Mouse (Mus musculus) heart, embryonic 14.5 days (tissue): Measurements from ENCODE around the gene Pcsk7. TPM values are rescaled to one million over a fixed set of nuclear protein-coding genes. Genes with fewer than 3 reads are reported as not detected.

Source experiments
- ATAC-seq: fragments of 200-750 bp; cut with Nextera tagmentation; 2 replicates; pipeline ENCODE4 v1.8.0; 2017; ENCODE audit warnings: low read depth, moderate TSS enrichment; ENCODE audit not compliant: insufficient number of reproducible peaks, insufficient read depth, low FRiP score
- H3K27ac ChIP-seq, 2 experiments: fragments of 200-500 bp in 1 of 2; fragments of 300-500 bp in 1 of 2; sonication (generic) in 1 of 2; replicated peaks in 1 of 2; 2 replicates each; pipeline ENCODE4 v1.5.1; 2012 to 2014; ENCODE audit warnings: low read depth in 2 of 2, low read length in 2 of 2, control low read depth in 1 of 2, mild to moderate bottlenecking in 1 of 2, mixed read lengths in 1 of 2; ENCODE audit not compliant: control insufficient read depth in 1 of 2, insufficient read depth in 1 of 2
- H3K27me3 ChIP-seq: fragments of 300-500 bp; sonication (generic); 2 replicates; pipeline ENCODE4 v1.6.1; 2014; ENCODE audit warnings: mild to moderate bottlenecking, low read length, control low read depth; ENCODE audit not compliant: control insufficient read depth, insufficient read depth
- H3K36me3 ChIP-seq: fragments of 300-500 bp; sonication (generic); 2 replicates; pipeline ENCODE4 v1.6.1; 2014; ENCODE audit warnings: mild to moderate bottlenecking, control low read depth, low read length, mixed read lengths; ENCODE audit not compliant: control insufficient read depth, insufficient read depth
- H3K4me1 ChIP-seq, 2 experiments: fragments of 200-500 bp in 1 of 2; fragments of 300-500 bp in 1 of 2; sonication (generic) in 1 of 2; 2 replicates each; pipeline ENCODE4 v1.6.1; 2012 to 2014; ENCODE audit warnings: low read length in 2 of 2, control low read depth in 1 of 2, mixed read lengths in 1 of 2; ENCODE audit not compliant: control insufficient read depth in 2 of 2, insufficient read depth in 2 of 2
- H3K4me2 ChIP-seq: fragments of 300-500 bp; sonication (generic); 2 replicates; pipeline ENCODE4 v1.6.1; 2014; ENCODE audit warnings: mild to moderate bottlenecking, low read length
- H3K4me3 ChIP-seq, 2 experiments: fragments of 200-500 bp in 1 of 2; fragments of 300-500 bp in 1 of 2; sonication (generic) in 1 of 2; 2 replicates each; pipeline ENCODE4 v1.5.1; 2012 to 2014; ENCODE audit warnings: low read length in 2 of 2, mild to moderate bottlenecking in 2 of 2, control low read depth in 1 of 2, low read depth in 1 of 2, moderate library complexity in 1 of 2; ENCODE audit not compliant: control insufficient read depth in 1 of 2, insufficient read depth in 1 of 2
- H3K9ac ChIP-seq: fragments of 300-500 bp; sonication (generic); 2 replicates; pipeline ENCODE4 v1.6.1; 2014; ENCODE audit warnings: mild to moderate bottlenecking, low read length
- H3K9me3 ChIP-seq: fragments of 300-500 bp; sonication (generic); 2 replicates; pipeline ENCODE4 v1.6.1; 2016; ENCODE audit warnings: low read length, control low read depth; ENCODE audit not compliant: control insufficient read depth
- WGBS: fragments of 180-500 bp; shearing (Covaris S2); extraction: QIAGEN DNeasy Blood & Tissue Kit; methylation state at CpG from one replicate; pipeline ENCODE4 v1.1.7; 2014; 5-methylcytosine and 5-hydroxymethylcytosine counted together
- polyA plus RNA-seq: library from polyadenylated mRNA; unstranded; fragments of >200 nt; fragmentation: Nextera tagmentation; extraction: Ambion mirVana; gene quantifications from 2 replicates; pipeline ENCODE4 v1.2.1, GENCODE M21; 2014

The Pcsk7 gene
- polyA plus RNA-seq, 1 experiment from 2014 or later = 12.1 TPM

- H3K4me2 ChIP-seq = peak overlapping the region; percentile 64
- peak overlapping the region; percentile 85 to 90 for H3K4me3 ChIP-seq
- H3K27ac ChIP-seq = peak overlapping the region; percentile 68 to 99; a peak in 3 of 4 replicates
- peak overlapping the region; percentile 98 for H3K9ac ChIP-seq
- WGBS = under 1% methylated on average over 15 of the region's 27 CpGs
- no peak; the same call in 1 of the 2 replicates for ATAC-seq
- H3K27me3 ChIP-seq = no peaks in the 10 kb centered on the region
- H3K36me3 ChIP-seq = peaks cover 46% of the 10 kb centered on the region
- H3K9me3 ChIP-seq = no peaks in the 10 kb centered on the region
- peaks cover 0 to 20% of the 10 kb centered on the region in 2 experiments; a peak in 2 of 4 replicates for H3K4me1 ChIP-seq
Observed at GRCm38 (mm10) chr9:45905811-45906237, 473 bp upstream of the Pcsk7 start.

- Histone ChIP-seq H3K9ac (peak overlapping the region; percentile 98), H3K4me2 (peak overlapping the region; percentile 64), H3K9me3 (no peaks in the 10 kb centered on the region), H3K27me3 (no peaks in the 10 kb centered on the region), H3K4me1 (peaks cover 0 to 20% of the 10 kb centered on the region in 2 experiments; a peak in 2 of 4 replicates), H3K4me3 (peak overlapping the region; percentile 85 to 90), H3K36me3 (peaks cover 52% of the 10 kb centered on the region), H3K27ac (peak overlapping the region; percentile 4 to 99)
- WGBS = 0% methylated on average over 19 of the region's 19 CpGs
- peak; percentile 17; the same call in 1 of the 2 replicates for ATAC-seq
Observed at GRCm38 (mm10) chr9:45907078-45907428, 756 bp downstream of the Pcsk7 start.

- peaks cover 0 to 8% of the 10 kb centered on the region in 2 experiments; a peak in 2 of 4 replicates for H3K4me1 ChIP-seq
- peaks cover 76% of the 10 kb centered on the region for H3K36me3 ChIP-seq
- ATAC-seq = no peak
- H3K27ac ChIP-seq = no peak overlapping the region
- no peaks in the 10 kb centered on the region for H3K27me3 ChIP-seq
- WGBS = 95% methylated on average over 3 of the region's 3 CpGs
- no peak overlapping the region for H3K4me2 ChIP-seq
- H3K9ac ChIP-seq = no peak overlapping the region
- H3K9me3 ChIP-seq = no peaks in the 10 kb centered on the region
- no peak overlapping the region for H3K4me3 ChIP-seq
Observed at GRCm38 (mm10) chr9:45910995-45911394, 4.7 kb downstream of the Pcsk7 start.

GRCm38 (mm10) chr9:45911673-45912072 is 5.4 kb downstream of the Pcsk7 start:
- H3K9me3 ChIP-seq = no peaks in the 10 kb centered on the region
- no peak for ATAC-seq
- H3K27ac ChIP-seq = no peak overlapping the region
- H3K9ac ChIP-seq = no peak overlapping the region
- H3K36me3 ChIP-seq = peaks cover 83% of the 10 kb centered on the region
- peaks cover 0 to 8% of the 10 kb centered on the region in 2 experiments; a peak in 2 of 4 replicates for H3K4me1 ChIP-seq
- H3K4me2 ChIP-seq = no peak overlapping the region
- WGBS = 48% methylated on average over 1 of the region's 1 CpGs
- H3K27me3 ChIP-seq = no peaks in the 10 kb centered on the region
- H3K4me3 ChIP-seq = no peak overlapping the region

- Histone ChIP-seq H3K4me2 (no peak overlapping the region), H3K27ac (no peak overlapping the region), H3K4me1 (no peaks in the 10 kb centered on the region), H3K27me3 (no peaks in the 10 kb centered on the region), H3K36me3 (peaks cover 99% of the 10 kb centered on the region), H3K9me3 (no peaks in the 10 kb centered on the region), H3K4me3 (no peak overlapping the region), H3K9ac (no peak overlapping the region)
- ATAC-seq = no peak
- whole genome bisulfite sequencing = 88% methylated on average over 2 of the region's 2 CpGs
Observed at GRCm38 (mm10) chr9:45915659-45916058, 9.4 kb downstream of the Pcsk7 start.

- WGBS = 85% methylated on average over 5 of the region's 5 CpGs
- H3K4me3 ChIP-seq = no peak overlapping the region
- no peaks in the 10 kb centered on the region for H3K4me1 ChIP-seq
- H3K27me3 ChIP-seq = no peaks in the 10 kb centered on the region
- H3K27ac ChIP-seq = no peak overlapping the region
- no peak overlapping the region for H3K4me2 ChIP-seq
- H3K36me3 ChIP-seq = peaks cover 96% of the 10 kb centered on the region
- no peak for ATAC-seq
- H3K9ac ChIP-seq = no peak overlapping the region
- no peaks in the 10 kb centered on the region for H3K9me3 ChIP-seq
Observed at GRCm38 (mm10) chr9:45917041-45917934, 11.0 kb downstream of the Pcsk7 start.

- no peak overlapping the region for H3K4me3 ChIP-seq
- no peak overlapping the region for H3K27ac ChIP-seq
- WGBS = 50% methylated on average over 1 of the region's 1 CpGs
- H3K9ac ChIP-seq = no peak overlapping the region
- H3K9me3 ChIP-seq = no peaks in the 10 kb centered on the region
- no peaks in the 10 kb centered on the region for H3K27me3 ChIP-seq
- no peak for ATAC-seq
- no peak overlapping the region for H3K4me2 ChIP-seq
- H3K36me3 ChIP-seq = peaks cover 87% of the 10 kb centered on the region
- no peaks in the 10 kb centered on the region for H3K4me1 ChIP-seq
Observed at GRCm38 (mm10) chr9:45919895-45920294, 13.6 kb downstream of the Pcsk7 start.
